Mouse (Mus musculus) heart, postnatal 14 days (tissue): Measurements from ENCODE around the gene Sema4b. TPM values are rescaled to one million over a fixed set of nuclear protein-coding genes. Genes with fewer than 3 reads are reported as not detected.

ENCODE experiments used
- DNase-seq, 2 experiments: peaks; one replicate each; pipeline ENCODE4 v3.0.0; 2021 to 2022
- intact Hi-C: fragments of 180-260 bp; cut with DNase I; formaldehyde crosslinking; loops from one replicate; pipeline ENCODE4 v1.15.1; 2025
- long read RNA-seq, 2 experiments: library from polyadenylated mRNA; stranded (forward); transcript quantifications; one replicate each; pipeline ENCODE4 v2.0.0; 2021
- total RNA-seq, 2 experiments: library from RNA; stranded (reverse); gene quantifications; 2 replicates each; pipeline ENCODE4 v1.2.3; 2021

Gene Sema4b
- 10 to 100 TPM; 12.9 to 13.4 TPM for total RNA-seq
- long read RNA-seq, experiment 1, transcript Sema4b-201 (15 exons, 3,949 nt): major isoform, 5 of 8 reads
- long read RNA-seq, experiment 1, partial matches to known transcripts: 0 of 8 reads
- long read RNA-seq, experiment 1, other reads (novel, unspliced or antisense): 2 of 8 reads
- long read RNA-seq, experiment 2, partial matches to known transcripts: 2 of 6 reads
- long read RNA-seq, experiment 2, other reads (novel, unspliced or antisense): 0 of 6 reads

DNA sequence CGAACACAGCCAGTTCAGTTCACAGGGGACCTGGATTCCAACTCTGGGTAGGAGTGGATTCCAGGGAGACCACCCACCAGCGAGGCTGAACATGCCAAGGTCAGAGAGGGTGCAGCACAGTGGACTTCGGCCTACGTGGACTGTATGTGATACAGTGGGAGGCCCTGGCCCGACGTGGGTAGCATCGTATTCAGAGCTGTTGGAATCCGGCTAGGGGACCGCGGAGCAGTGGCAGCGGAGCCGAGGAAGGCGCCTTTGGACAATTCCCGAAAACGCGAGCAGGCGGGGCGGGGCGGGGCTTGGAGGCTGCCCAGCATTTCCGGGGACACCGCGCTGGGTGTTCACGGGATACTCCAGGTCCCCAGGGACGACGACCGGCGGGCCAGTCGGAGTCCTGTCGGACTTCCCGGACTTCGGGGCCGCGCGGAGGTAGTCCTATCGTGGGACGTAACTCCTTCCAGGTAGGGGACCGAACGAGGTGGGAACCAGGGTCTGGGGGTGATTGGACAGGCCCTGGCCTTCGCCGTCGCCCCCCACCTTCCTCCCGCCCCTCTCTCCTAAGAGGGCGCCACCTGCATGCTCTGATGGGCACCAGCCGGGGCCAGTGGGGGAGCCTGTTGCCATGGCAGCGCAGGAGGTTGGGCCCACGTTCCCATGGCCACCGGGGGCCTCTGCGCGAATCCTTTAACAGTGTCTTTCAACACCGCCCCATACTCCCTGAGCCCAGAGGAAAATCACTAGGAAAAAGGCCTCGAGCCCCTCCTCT lies at the start of gene Sema4b:
TSS of gene Sema4b (plus strand) at position 311 of the 766 bp plus-strand sequence.
- intact Hi-C loops: no loop called here
- DNase-seq: peak; percentile 87 to 93

DNA sequence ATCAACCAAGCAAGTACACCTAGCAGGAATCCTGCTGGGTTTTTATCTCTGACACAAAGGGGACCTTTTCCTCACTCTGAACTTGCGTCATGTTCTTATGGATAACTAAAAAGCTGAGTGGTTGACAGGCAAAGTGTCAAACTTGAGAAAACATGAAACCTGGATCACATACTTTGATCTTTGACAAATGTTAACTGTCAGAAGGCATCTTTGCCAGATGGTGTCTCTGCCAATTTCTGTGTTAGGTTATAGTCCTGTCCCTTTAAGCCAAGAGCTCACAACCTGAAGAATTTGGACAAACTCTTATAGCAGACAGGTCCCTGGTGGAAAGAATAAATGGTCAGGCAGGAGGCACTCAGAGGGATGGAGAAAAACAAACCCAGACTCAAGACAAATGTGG lies 48.3 kb upstream of the Sema4b start:
- intact Hi-C loops: no loop called here
- DNase-seq: no peak

- intact Hi-C loops: loop anchor here (1.0 to 5.0 kb wide), 2 partner anchors 74 to 231 kb away; partner anchors contain the start of gene Man2a2
- DNase-seq: peak; percentile 71 to 81
These were observed 45.8 kb upstream of the Sema4b start for GRCm38 (mm10) chr7:80140815-80141214.

- intact Hi-C loops: loop anchor here (5.0 kb wide), 1 partner anchor 229 kb away; the partner anchor contains the start of gene Man2a2
- DNase-seq: peak in 1 of 2 experiments; percentile 13
These were observed 43.0 kb upstream of the Sema4b start for GRCm38 (mm10) chr7:80143331-80144273.

DNA sequence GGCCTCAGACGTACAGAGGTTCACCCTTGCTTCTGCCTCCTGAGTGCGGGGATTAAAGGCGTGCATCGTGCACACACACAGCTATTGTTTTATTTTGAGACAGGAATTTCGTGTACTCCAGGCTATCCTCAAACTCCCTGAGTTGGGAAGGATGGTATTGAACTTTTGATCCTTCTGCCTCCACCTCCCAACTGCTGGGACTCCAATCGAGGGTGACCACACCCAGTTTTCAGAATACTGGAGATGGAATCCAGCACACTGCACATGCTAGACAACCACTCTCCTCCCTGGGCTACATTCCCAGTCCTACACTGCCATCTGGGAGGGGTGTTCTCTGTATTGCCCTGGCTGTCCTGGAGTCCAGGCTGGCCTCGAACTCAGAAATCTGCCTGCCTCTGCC lies 41.9 kb upstream of the Sema4b start:
- DNase-seq: no peak
- intact Hi-C loops: loop anchor here (5.0 kb wide), 1 partner anchor 228 kb away; the partner anchor contains the start of gene Man2a2

DNA sequence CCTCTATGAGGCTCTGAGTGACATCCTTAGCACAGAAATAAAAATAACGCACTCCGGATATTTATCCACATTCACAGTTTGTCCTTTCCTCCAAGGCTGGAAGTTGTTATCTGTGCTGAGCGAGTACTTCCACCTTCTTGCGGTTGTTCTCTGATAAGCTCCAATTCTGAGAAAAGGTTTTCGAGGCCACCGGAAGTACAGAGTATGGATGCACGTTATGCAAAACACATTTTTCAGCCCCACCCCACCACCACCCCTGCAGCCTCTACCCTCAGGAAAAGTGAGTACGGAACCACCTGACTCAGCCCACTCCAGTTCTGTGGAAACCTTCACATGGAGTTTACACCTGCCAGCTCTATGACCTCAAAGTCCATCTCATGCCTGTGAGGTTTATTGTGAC lies 40.6 kb upstream of the Sema4b start:
- DNase-seq: no peak
- intact Hi-C loops: no loop called here

DNA sequence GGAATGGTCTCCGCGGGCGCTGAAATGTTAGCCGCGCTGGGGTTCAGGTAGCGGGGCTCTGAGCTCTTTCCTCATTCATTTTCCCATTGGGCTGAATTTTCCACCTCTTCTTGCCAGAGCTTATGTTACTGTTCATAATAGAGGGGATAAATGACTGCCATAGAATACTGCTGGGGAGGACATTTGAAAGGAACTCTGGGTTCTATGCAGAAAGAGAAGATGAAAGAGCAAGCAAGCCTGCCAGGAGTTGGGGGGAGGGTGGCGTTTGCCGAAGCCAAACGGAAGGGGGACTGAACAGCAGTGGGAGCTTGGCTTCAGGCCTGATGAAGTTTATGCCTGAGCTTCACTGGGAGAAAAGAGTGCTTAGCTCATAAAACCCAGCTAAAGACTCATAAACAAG lies 37.3 kb upstream of the Sema4b start:
- intact Hi-C loops: no loop called here
- DNase-seq: no peak

DNA sequence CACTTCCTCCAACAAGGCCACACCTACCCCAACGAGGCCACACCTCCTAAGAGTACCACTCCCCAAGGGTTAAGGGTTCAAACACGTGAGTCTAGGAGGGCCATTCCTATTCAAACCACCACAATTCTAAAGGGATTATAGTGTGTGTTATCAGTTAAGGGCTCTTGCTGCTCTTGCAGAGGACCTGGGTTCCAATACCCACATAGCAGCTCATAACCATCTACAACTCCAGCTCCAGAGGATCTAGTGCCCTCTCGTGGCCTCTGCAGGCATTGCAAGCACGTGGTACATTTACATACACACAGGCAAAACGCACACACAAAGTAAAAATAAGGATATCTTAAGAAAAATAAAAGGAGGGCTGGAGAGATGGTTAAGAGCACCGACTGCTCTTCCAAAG lies 34.5 kb upstream of the Sema4b start:
- intact Hi-C loops: no loop called here

DNA sequence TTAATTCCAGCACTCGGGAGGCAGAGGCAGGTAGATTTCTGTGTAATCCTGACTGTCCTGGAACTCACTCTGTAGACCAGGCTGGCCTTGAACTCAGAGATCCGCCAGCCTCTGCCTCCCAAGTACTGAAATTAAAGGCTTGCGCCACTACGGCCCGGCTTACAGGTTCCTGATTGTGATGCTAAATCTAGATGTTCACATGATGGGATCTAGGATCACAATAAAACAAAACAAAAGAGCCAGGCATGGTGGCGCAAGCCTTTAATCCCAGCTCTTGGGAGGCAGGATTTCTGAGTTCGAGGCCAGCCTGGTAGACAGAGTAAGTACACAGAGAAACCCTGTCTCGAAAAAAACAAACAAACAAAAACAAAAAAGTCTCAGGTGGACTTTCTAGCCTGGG lies 33.9 kb upstream of the Sema4b start:
- intact Hi-C loops: no loop called here
- no peak for DNase-seq

More for the DNA sequence above, 34.5 kb upstream of the Sema4b start:
- DNase-seq: no peak

- intact Hi-C loops: loop anchor here (5.0 kb wide), 1 partner anchor 63 kb away; no protein-coding TSS in a partner anchor
- DNase-seq: no peak
These were observed 32.0 kb upstream of the Sema4b start for GRCm38 (mm10) chr7:80154689-80155088.

GRCm38 (mm10) chr7:80156711-80157227 lies 29.9 kb upstream of the Sema4b start:
- DNase-seq: peak; percentile 37 to 66
- intact Hi-C loops: loop anchor here (5.0 kb wide), 1 partner anchor 61 kb away; no protein-coding TSS in a partner anchor

DNA sequence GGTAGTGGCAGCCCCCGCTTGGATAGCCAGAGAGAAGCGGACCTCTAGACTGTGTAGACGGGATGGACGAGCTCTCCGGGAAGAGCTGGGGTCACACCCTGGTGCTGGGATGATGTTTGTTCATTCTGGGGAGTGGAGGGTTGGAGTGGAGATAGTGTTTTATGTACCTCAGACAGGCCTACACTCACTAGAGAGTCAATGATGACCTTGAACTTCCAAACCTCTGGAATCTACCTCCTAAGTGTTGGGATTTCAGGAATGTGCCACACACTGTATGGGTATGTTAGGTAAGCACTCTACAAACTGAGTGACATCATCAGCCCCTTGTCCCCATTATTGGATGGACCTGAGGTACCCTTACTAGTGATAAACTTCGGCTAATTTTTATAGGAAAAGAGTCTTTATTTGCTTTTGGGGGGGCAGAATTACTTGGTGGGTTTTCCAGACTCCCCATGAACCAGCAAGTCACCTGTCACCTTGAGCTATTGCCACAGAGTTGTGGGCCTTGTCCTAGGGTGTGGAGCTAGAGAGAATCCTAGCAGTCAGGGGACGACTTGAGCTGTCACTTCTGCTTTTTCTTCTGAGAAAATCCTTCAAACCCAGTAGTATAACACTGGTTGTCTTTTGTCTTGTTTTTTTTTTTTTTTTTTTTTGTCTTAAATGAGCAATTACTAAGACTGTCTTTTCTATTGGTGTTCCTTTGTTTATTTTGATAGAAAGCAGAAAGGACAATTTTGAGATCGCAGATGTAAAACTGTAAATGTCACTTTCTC lies 28.0 kb upstream of the Sema4b start:
- DNase-seq: no peak
- intact Hi-C loops: loop anchor here (5.0 kb wide), 1 partner anchor 59 kb away; no protein-coding TSS in a partner anchor

GRCm38 (mm10) chr7:80160293-80160944 lies 26.2 kb upstream of the Sema4b start:
- DNase-seq: peak in 1 of 2 experiments; percentile 14
- intact Hi-C loops: no loop called here

- peak; percentile 59 to 75 for DNase-seq
- intact Hi-C loops: no loop called here
These were observed 25.7 kb upstream of the Sema4b start for GRCm38 (mm10) chr7:80160945-80161306.

GRCm38 (mm10) chr7:80165432-80165831 lies 21.2 kb upstream of the Sema4b start:
- intact Hi-C loops: no loop called here
- no peak for DNase-seq

- intact Hi-C loops: no loop called here
- peak in 1 of 2 experiments; percentile 35 for DNase-seq
These were observed 19.9 kb upstream of the Sema4b start for GRCm38 (mm10) chr7:80166740-80167139.

DNA sequence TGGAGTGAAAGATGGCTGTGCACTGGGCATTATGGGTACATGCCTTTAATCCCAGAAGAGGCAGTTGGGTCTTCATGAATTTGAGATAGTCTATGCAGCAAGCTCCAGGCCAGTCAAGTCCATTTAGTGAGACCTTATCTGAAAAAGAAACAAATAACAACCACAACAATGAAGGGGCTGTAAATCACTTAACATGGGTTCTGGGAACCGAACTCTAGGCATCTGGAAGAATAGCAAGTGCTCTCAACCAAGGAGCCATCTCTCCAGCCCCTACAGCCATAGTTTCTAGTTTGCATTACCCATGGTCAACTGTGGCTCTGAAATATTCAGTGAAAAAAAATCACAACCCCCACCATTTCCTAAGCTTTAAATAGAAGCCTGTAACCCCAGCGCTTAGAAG lies 16.8 kb upstream of the Sema4b start:
- no peak for DNase-seq
- intact Hi-C loops: no loop called here

DNA sequence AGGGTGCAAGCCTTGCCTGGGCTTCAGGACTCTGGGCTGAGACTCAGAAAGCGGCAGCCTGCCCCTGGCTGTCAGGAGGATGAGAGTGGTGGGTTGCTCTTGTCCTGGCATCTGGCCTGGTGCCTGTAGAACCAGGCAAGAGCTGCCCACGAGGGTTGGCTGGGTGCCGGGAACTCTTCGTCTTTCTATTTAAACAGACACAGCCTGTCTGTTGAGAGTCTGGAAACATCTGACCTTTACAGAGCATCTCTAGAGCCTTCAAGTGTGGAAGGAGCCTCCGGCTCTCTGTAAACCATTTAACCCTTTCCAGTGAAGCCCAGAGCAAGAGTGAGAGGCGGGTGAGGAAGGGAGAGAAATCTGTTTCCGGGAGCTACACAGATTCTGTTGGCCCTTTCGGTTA lies 15.3 kb upstream of the Sema4b start:
- intact Hi-C loops: no loop called here
- DNase-seq: peak; percentile 37 to 56
